Mouse (Mus musculus): ENCODE results near the gene Dlg2. TPM values are rescaled to one million over a fixed set of nuclear protein-coding genes. Genes with fewer than 3 reads are reported as not detected.

The Dlg2 gene
- total and polyA plus RNA-seq, 3 experiments: 0.49 to 0.68 TPM; not detected in 1

- ATAC-seq (ENCODE audit: extremely low read depth, insufficient number of reproducible peaks, low FRiP score, poor library complexity, severe bottlenecking) (no peak), DNase-seq (ENCODE audit: low spot score) (no peak)
- Histone ChIP-seq H3K9me3 (replicated peaks) (no peaks in the 10 kb centered on the region), H3K4me3 (ENCODE audit: low read depth, low read length) (no peak overlapping the region), H3K27me3 (ENCODE audit: insufficient read depth, low read length) (peaks cover 4% of the 10 kb centered on the region; the same call in 1 of the 2 replicates), H3K36me3 (replicated peaks) (no peaks in the 10 kb centered on the region), H3K4me1 (ENCODE audit: insufficient read depth, low read depth, low read length) (no peaks in the 10 kb centered on the region)
- TF ChIP-seq CTCF (IDR thresholded peaks at IDR 0.05; ENCODE audit: low read depth, low read length) (no peak), TAL1 (conservative IDR thresholded peaks at IDR 0.05; ENCODE audit: low read depth, low read length) (no peak), GATA2 (IDR thresholded peaks at IDR 0.05; ENCODE audit: borderline replicate concordance, low read depth, low read length) (no peak), POLR2AphosphoS5 (IDR thresholded peaks at IDR 0.05; ENCODE audit: insufficient replicate concordance, low read depth, low read length) (no peak), GATA1 (IDR thresholded peaks at IDR 0.05; ENCODE audit: borderline replicate concordance, low read length) (no peak)
Observed at GRCm38 (mm10) chr7:90508124-90508523, 31.7 kb downstream of the Dlg2 start.

GRCm38 (mm10) chr7:90512293-90512692 is 35.8 kb downstream of the Dlg2 start:
- DNase-seq (ENCODE audit: low spot score): no peak
- Histone ChIP-seq H3K27me3 (ENCODE audit: insufficient read depth, low read length) (no peaks in the 10 kb centered on the region), H3K4me1 (ENCODE audit: insufficient read depth, low read depth, low read length) (no peaks in the 10 kb centered on the region), H3K4me3 (ENCODE audit: low read depth, low read length) (no peak overlapping the region), H3K36me3 (replicated peaks) (no peaks in the 10 kb centered on the region), H3K9me3 (replicated peaks) (no peaks in the 10 kb centered on the region)
- no peak for TF ChIP-seq CTCF (IDR thresholded peaks at IDR 0.05; ENCODE audit: low read depth, low read length)
- no peak for TF ChIP-seq GATA2 (IDR thresholded peaks at IDR 0.05; ENCODE audit: borderline replicate concordance, low read depth, low read length)
- no peak for TF ChIP-seq GATA1 (IDR thresholded peaks at IDR 0.05; ENCODE audit: borderline replicate concordance, low read length)
- no peak for TF ChIP-seq POLR2AphosphoS5 (IDR thresholded peaks at IDR 0.05; ENCODE audit: insufficient replicate concordance, low read depth, low read length)
- no peak for TF ChIP-seq TAL1 (conservative IDR thresholded peaks at IDR 0.05; ENCODE audit: low read depth, low read length)
- no peak for ATAC-seq (ENCODE audit: extremely low read depth, insufficient number of reproducible peaks, low FRiP score, poor library complexity, severe bottlenecking)

GRCm38 (mm10) chr7:90539481-90540402 is 63.3 kb downstream of the Dlg2 start:
- Histone ChIP-seq H3K27me3 (ENCODE audit: insufficient read depth, low read length) (no peaks in the 10 kb centered on the region), H3K9me3 (replicated peaks) (no peaks in the 10 kb centered on the region), H3K4me1 (ENCODE audit: insufficient read depth, low read depth, low read length) (no peaks in the 10 kb centered on the region)

GRCm38 (mm10) chr7:90540811-90541323 is 64.4 kb downstream of the Dlg2 start:
- no peaks in the 10 kb centered on the region for H3K36me3 ChIP-seq (replicated peaks)
- DNase-seq (ENCODE audit: low spot score): no peak
- no peaks in the 10 kb centered on the region for H3K9me3 ChIP-seq (replicated peaks)
- no peak for TF ChIP-seq GATA2 (IDR thresholded peaks at IDR 0.05; ENCODE audit: borderline replicate concordance, low read depth, low read length)
- no peak for TF ChIP-seq POLR2AphosphoS5 (IDR thresholded peaks at IDR 0.05; ENCODE audit: insufficient replicate concordance, low read depth, low read length)
- TF ChIP-seq TAL1 (conservative IDR thresholded peaks at IDR 0.05; ENCODE audit: low read depth, low read length): no peak
- no peak for TF ChIP-seq GATA1 (IDR thresholded peaks at IDR 0.05; ENCODE audit: borderline replicate concordance, low read length)
- no peak for TF ChIP-seq CTCF (IDR thresholded peaks at IDR 0.05; ENCODE audit: low read depth, low read length)
- no peaks in the 10 kb centered on the region for H3K27me3 ChIP-seq (ENCODE audit: insufficient read depth, low read length)
- H3K4me1 ChIP-seq (ENCODE audit: insufficient read depth, low read depth, low read length): no peaks in the 10 kb centered on the region
- ATAC-seq (ENCODE audit: extremely low read depth, insufficient number of reproducible peaks, low FRiP score, poor library complexity, severe bottlenecking): no peak
- no peak overlapping the region for H3K4me3 ChIP-seq (ENCODE audit: low read depth, low read length)

More at GRCm38 (mm10) chr7:90539481-90540402, 63.3 kb downstream of the Dlg2 start:
- ATAC-seq (ENCODE audit: extremely low read depth, insufficient number of reproducible peaks, low FRiP score, poor library complexity, severe bottlenecking): no peak
- no peak for DNase-seq (ENCODE audit: low spot score)
- no peak overlapping the region for H3K4me3 ChIP-seq (ENCODE audit: low read depth, low read length)
- H3K36me3 ChIP-seq (replicated peaks): no peaks in the 10 kb centered on the region
- TF ChIP-seq TAL1 (conservative IDR thresholded peaks at IDR 0.05; ENCODE audit: low read depth, low read length) (no peak), GATA2 (IDR thresholded peaks at IDR 0.05; ENCODE audit: borderline replicate concordance, low read depth, low read length) (no peak), GATA1 (IDR thresholded peaks at IDR 0.05; ENCODE audit: borderline replicate concordance, low read length) (no peak), POLR2AphosphoS5 (IDR thresholded peaks at IDR 0.05; ENCODE audit: insufficient replicate concordance, low read depth, low read length) (no peak), CTCF (IDR thresholded peaks at IDR 0.05; ENCODE audit: low read depth, low read length) (no peak)

- Histone ChIP-seq H3K27me3 (ENCODE audit: insufficient read depth, low read length) (no peaks in the 10 kb centered on the region), H3K4me3 (ENCODE audit: low read depth, low read length) (no peak overlapping the region), H3K9me3 (replicated peaks) (no peaks in the 10 kb centered on the region), H3K36me3 (replicated peaks) (no peaks in the 10 kb centered on the region), H3K4me1 (ENCODE audit: insufficient read depth, low read depth, low read length) (no peaks in the 10 kb centered on the region)
- ATAC-seq (ENCODE audit: extremely low read depth, insufficient number of reproducible peaks, low FRiP score, poor library complexity, severe bottlenecking): no peak
- no peak for DNase-seq (ENCODE audit: low spot score)
- TF ChIP-seq GATA1 (IDR thresholded peaks at IDR 0.05; ENCODE audit: borderline replicate concordance, low read length): no peak
- TF ChIP-seq GATA2 (IDR thresholded peaks at IDR 0.05; ENCODE audit: borderline replicate concordance, low read depth, low read length): no peak
- no peak for TF ChIP-seq POLR2AphosphoS5 (IDR thresholded peaks at IDR 0.05; ENCODE audit: insufficient replicate concordance, low read depth, low read length)
- TF ChIP-seq TAL1 (conservative IDR thresholded peaks at IDR 0.05; ENCODE audit: low read depth, low read length): no peak
- no peak for TF ChIP-seq CTCF (IDR thresholded peaks at IDR 0.05; ENCODE audit: low read depth, low read length)
Observed at GRCm38 (mm10) chr7:90553399-90553798, 76.9 kb downstream of the Dlg2 start.

- Histone ChIP-seq H3K4me1 (ENCODE audit: insufficient read depth, low read depth, low read length) (no peaks in the 10 kb centered on the region), H3K9me3 (replicated peaks) (no peaks in the 10 kb centered on the region), H3K36me3 (replicated peaks) (no peaks in the 10 kb centered on the region), H3K27me3 (ENCODE audit: insufficient read depth, low read length) (no peaks in the 10 kb centered on the region), H3K4me3 (ENCODE audit: low read depth, low read length) (no peak overlapping the region)
- DNase-seq (ENCODE audit: low spot score) (no peak), ATAC-seq (ENCODE audit: extremely low read depth, insufficient number of reproducible peaks, low FRiP score, poor library complexity, severe bottlenecking) (no peak)
- no peak for TF ChIP-seq GATA1 (IDR thresholded peaks at IDR 0.05; ENCODE audit: borderline replicate concordance, low read length)
- TF ChIP-seq CTCF (IDR thresholded peaks at IDR 0.05; ENCODE audit: low read depth, low read length): no peak
- TF ChIP-seq POLR2AphosphoS5 (IDR thresholded peaks at IDR 0.05; ENCODE audit: insufficient replicate concordance, low read depth, low read length): no peak
- no peak for TF ChIP-seq TAL1 (conservative IDR thresholded peaks at IDR 0.05; ENCODE audit: low read depth, low read length)
Observed at GRCm38 (mm10) chr7:90554421-90554820, 77.9 kb downstream of the Dlg2 start.

All from G1E (cell line).